Mouse (Mus musculus) brain, adult 2 months (tissue): ENCODE results near the gene Olfr1297.

Experiments
- DNase-seq: peaks from one replicate; pipeline ENCODE4 v3.0.0; 2011; ENCODE audit warnings: low read depth, low spot score

Olfr1297 gene

DNA sequence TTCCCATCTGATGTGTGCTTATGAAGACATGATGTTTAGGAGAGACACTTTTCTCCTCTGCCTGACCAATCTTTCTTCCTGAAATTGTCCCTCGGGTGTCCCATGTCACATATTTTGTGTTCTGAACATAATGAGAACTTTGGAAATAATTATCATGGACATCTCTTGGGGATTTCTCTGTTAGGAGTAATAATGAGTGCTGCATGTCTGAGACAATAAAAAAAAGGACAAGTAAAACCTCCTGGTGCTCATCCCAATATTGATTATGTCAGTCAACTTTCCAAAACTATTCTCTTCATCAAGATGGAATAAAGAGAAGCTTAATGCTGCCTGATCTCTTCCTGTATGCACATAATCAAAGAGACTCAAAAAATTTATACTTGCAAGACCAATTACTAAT, at the start of gene Olfr1297:
Gene Olfr1297 (minus strand): TSS at position 101 of the 400 bp plus-strand sequence.
- no peak for DNase-seq

DNA sequence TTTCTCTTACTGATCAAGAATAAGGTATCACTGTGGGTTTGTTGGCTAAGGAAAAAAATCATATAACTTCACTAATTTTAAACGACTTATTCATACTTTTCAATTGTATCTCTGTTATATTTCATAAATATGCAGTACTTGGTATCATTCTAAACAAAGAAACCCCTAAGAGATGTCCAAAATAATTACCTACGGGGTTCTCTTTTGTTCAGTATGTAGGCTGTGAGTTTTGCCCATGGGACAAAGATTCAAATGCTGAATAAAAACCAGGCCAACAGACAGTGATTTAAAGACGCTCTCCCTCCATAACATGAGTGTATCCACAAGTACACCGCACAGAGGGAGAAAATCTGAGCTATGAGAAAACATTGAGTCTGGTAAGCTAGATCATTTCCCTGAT, 34.8 kb upstream of the Olfr1297 start, which contains the start of gene Olfr1299:
Gene Olfr1299 (plus strand): TSS at position 301 of the 400 bp plus-strand sequence.
- no peak for DNase-seq

- DNase-seq, result no peak
Observed at GRCm38 (mm10) chr2:111649101-111649500, 22.8 kb upstream of the Olfr1297 start, which contains the start of gene Olfr1298. Olfr1298 (minus strand) TSS chr2:111649201.

- no peak for DNase-seq
Observed at GRCm38 (mm10) chr2:111569581-111569980, 56.7 kb downstream of the Olfr1297 start, which contains the start of gene Olfr1295. Olfr1295 (minus strand) TSS chr2:111569681.
